In genomic region chr15:89286114-89286513, GRCm38 (mm10) we compare ENCODE assay signal across 23 mouse cellular contexts. TPM values are rescaled to one million over a fixed set of nuclear protein-coding genes. Genes with fewer than 3 reads are reported as not detected.
DNase-seq lines count a peak whose midpoint lies in the region; ATAC-seq and TF ChIP-seq lines count a peak whose summit lies in the region.
"Had no signal": no experiment of that assay in that cellular context is flagged by ENCODE, and none has a peak within 500 bp of the region (broad histone marks: within the 10 kb centered on the region; RNA-seq: fewer than 3 reads in every experiment).

No protein-coding gene starts in this region.

- no peak for ATAC-seq in forebrain, embryonic 15.5 days (replicated peaks)
- no peak for ATAC-seq in forebrain, embryonic 14.5 days
- peak; percentile 19; the same call in 1 of the 2 replicates for ATAC-seq in liver, embryonic 12.5 days
- ATAC-seq: intestine, postnatal 0 days; midbrain, embryonic 15.5 days had no signal

- H3K4me1 ChIP-seq in forebrain, embryonic 15.5 days: 0 out of 2 replicates have a peak, but pooled peaks cover 2% of the 10 kb centered on the region
- H3K4me1 ChIP-seq in forebrain, embryonic 14.5 days (ENCODE audit: control insufficient read depth, insufficient read depth, low read length): no peaks in the 10 kb centered on the region
- H3K4me1 ChIP-seq in thymus, adult 2 months (replicated peaks; ENCODE audit: control insufficient read depth, insufficient read depth, low read length): peaks cover 33% of the 10 kb centered on the region
- H3K4me1 ChIP-seq in liver, embryonic 12.5 days: peaks cover 42% of the 10 kb centered on the region
- H3K4me1 ChIP-seq: embryonic facial prominence, embryonic 12.5 days; hindbrain, embryonic 15.5 days; limb, embryonic 13.5 days; midbrain, embryonic 15.5 days had no signal

- H3K27ac ChIP-seq in forebrain, embryonic 15.5 days (replicated peaks): 0 out of 2 replicates have a peak overlapping the region, but pooled peaks have one; percentile 46
- H3K27ac ChIP-seq in forebrain, embryonic 14.5 days (ENCODE audit: low read depth, low read length): no peak overlapping the region
- H3K27ac ChIP-seq in thymus, adult 2 months (ENCODE audit: control insufficient read depth, insufficient read depth, low read length): no peak overlapping the region
- peak overlapping the region; percentile 89 for H3K27ac ChIP-seq in liver, embryonic 12.5 days
- H3K27ac ChIP-seq: embryonic facial prominence, embryonic 12.5 days; hindbrain, embryonic 15.5 days; limb, embryonic 13.5 days; midbrain, embryonic 15.5 days had no signal

- TF ChIP-seq POLR2A in thymus, adult 2 months (IDR thresholded peaks at IDR 0.05; ENCODE audit: control insufficient read depth, extremely low read depth, insufficient read depth, low read length, poor library complexity): no peak

- H3K27me3 ChIP-seq in forebrain, embryonic 15.5 days: no peaks in the 10 kb centered on the region
- no peaks in the 10 kb centered on the region for H3K27me3 ChIP-seq in forebrain, embryonic 14.5 days (replicated peaks; ENCODE audit: control insufficient read depth, insufficient read depth, low read length)
- no peaks in the 10 kb centered on the region for H3K27me3 ChIP-seq in thymus, adult 2 months (ENCODE audit: control insufficient read depth, insufficient read depth, low read length)
- no peaks in the 10 kb centered on the region for H3K27me3 ChIP-seq in liver, embryonic 12.5 days (replicated peaks)
- H3K27me3 ChIP-seq: embryonic facial prominence, embryonic 12.5 days; heart, embryonic 12.5 days; hindbrain, embryonic 15.5 days; limb, embryonic 13.5 days; midbrain, embryonic 15.5 days had no signal

- no peak overlapping the region for H3K4me3 ChIP-seq in forebrain, embryonic 15.5 days
- no peak overlapping the region for H3K4me3 ChIP-seq in forebrain, embryonic 14.5 days (ENCODE audit: low read depth, low read length)
- H3K4me3 ChIP-seq in thymus, adult 2 months (ENCODE audit: control insufficient read depth, insufficient read depth, low read length): no peak overlapping the region
- H3K4me3 ChIP-seq in liver, embryonic 12.5 days: peak overlapping the region; percentile 26
- H3K4me3 ChIP-seq: embryonic facial prominence, embryonic 12.5 days; heart, embryonic 12.5 days; hindbrain, embryonic 15.5 days; limb, embryonic 13.5 days; midbrain, embryonic 15.5 days had no signal

- H3K36me3 ChIP-seq in forebrain, embryonic 15.5 days: peaks cover 93% of the 10 kb centered on the region
- peaks cover 99% of the 10 kb centered on the region for H3K36me3 ChIP-seq in forebrain, embryonic 14.5 days (ENCODE audit: control insufficient read depth, insufficient read depth, low read length)
- H3K36me3 ChIP-seq in thymus, adult 2 months (ENCODE audit: control insufficient read depth, insufficient read depth, low read length): peaks cover 26% of the 10 kb centered on the region
- H3K36me3 ChIP-seq in liver, embryonic 12.5 days: peaks cover 96% of the 10 kb centered on the region

- no peak for TF ChIP-seq CTCF in thymus, adult 2 months (IDR thresholded peaks at IDR 0.05; ENCODE audit: borderline replicate concordance, control insufficient read depth, extremely low read depth, insufficient read depth, low read length, poor library complexity)

- H3K9ac ChIP-seq in forebrain, embryonic 15.5 days (replicated peaks): no peak overlapping the region
- H3K9ac ChIP-seq in forebrain, embryonic 14.5 days (ENCODE audit: low read length): no peak overlapping the region
- H3K9ac ChIP-seq in liver, embryonic 12.5 days: peak overlapping the region; percentile 62
- H3K9ac ChIP-seq: embryonic facial prominence, embryonic 12.5 days; heart, embryonic 12.5 days; hindbrain, embryonic 15.5 days; limb, embryonic 13.5 days; midbrain, embryonic 15.5 days had no signal

- no peak overlapping the region for H3K4me2 ChIP-seq in forebrain, embryonic 15.5 days (replicated peaks)
- H3K4me2 ChIP-seq in forebrain, embryonic 14.5 days (ENCODE audit: low read length): no peak overlapping the region
- peak overlapping the region; percentile 69 for H3K4me2 ChIP-seq in liver, embryonic 12.5 days
- H3K4me2 ChIP-seq: embryonic facial prominence, embryonic 12.5 days; heart, embryonic 12.5 days; hindbrain, embryonic 15.5 days; limb, embryonic 13.5 days; midbrain, embryonic 15.5 days had no signal

- no peaks in the 10 kb centered on the region for H3K9me3 ChIP-seq in forebrain, embryonic 15.5 days
- no peaks in the 10 kb centered on the region for H3K9me3 ChIP-seq in forebrain, embryonic 14.5 days (replicated peaks; ENCODE audit: control insufficient read depth, low read length)
- H3K9me3 ChIP-seq in liver, embryonic 12.5 days (replicated peaks): no peaks in the 10 kb centered on the region
- H3K9me3 ChIP-seq: embryonic facial prominence, embryonic 12.5 days; heart, embryonic 12.5 days; hindbrain, embryonic 15.5 days; limb, embryonic 13.5 days; midbrain, embryonic 15.5 days had no signal

- DNase-seq in forebrain, embryonic 14.5 days (ENCODE audit: low spot score): no peak
- peak; percentile 31 for DNase-seq in thymus, adult 2 months
- no peak for DNase-seq in thymus, postnatal 10 days (ENCODE audit: low spot score in 2 of 2)
- peak; percentile 36 for DNase-seq in thymus, postnatal 25 days
- no peak for DNase-seq in adrenal gland, adult 18-20 months (ENCODE audit: low spot score in 2 of 2)
- no peak for DNase-seq in gastrocnemius, postnatal 25 days
- DNase-seq: kidney, postnatal 10 days had no signal

- 81% methylated on average over 7 of the region's 7 CpGs for WGBS in forebrain, embryonic 15.5 days
- WGBS in forebrain, embryonic 14.5 days: 86% methylated on average over 7 of the region's 7 CpGs
- WGBS in thymus, adult 2 months: 50% methylated on average over 7 of the region's 7 CpGs
- 70% methylated on average over 7 of the region's 7 CpGs for WGBS in liver, embryonic 12.5 days (ENCODE audit: insufficient replicate concordance)

RNA-seq across cellular contexts. Expression of gene Sbf1, which starts 29.0 kb away (rescaled TPM):
- 79.0 and 83.4 TPM in 2 replicates for polyA plus RNA-seq in forebrain, embryonic 15.5 days (2015; fragmentation: Nextera tagmentation; extraction: Ambion mirVana)
- 61.8 and 82.8 TPM in 2 replicates for polyA plus RNA-seq in forebrain, embryonic 14.5 days (2014; fragmentation: Nextera tagmentation; extraction: Ambion mirVana)
- 899 TPM in 2 replicates for polyA plus RNA-seq in thymus, adult 2 months (2012; rRNA removed)
- polyA plus RNA-seq in liver, embryonic 12.5 days (2016; fragmentation: Nextera tagmentation; extraction: Ambion mirVana): 32.5 and 34.1 TPM in 2 replicates
- 10 to 100 TPM; 71.9 to 89.4 TPM for total RNA-seq in adrenal gland, adult 18-20 months (2021)
- total RNA-seq in gastrocnemius, postnatal 25 days (2021): 10 to 100 TPM; 48.1 to 61.0 TPM

RNA-seq across cellular contexts. Expression of gene Adm2, which starts 36.4 kb away (rescaled TPM):
- not detected in 2 replicates for polyA plus RNA-seq in forebrain, embryonic 15.5 days (2015; fragmentation: Nextera tagmentation; extraction: Ambion mirVana)
- polyA plus RNA-seq in forebrain, embryonic 14.5 days (2014; fragmentation: Nextera tagmentation; extraction: Ambion mirVana): not detected in 2 replicates
- polyA plus RNA-seq in thymus, adult 2 months (2012; rRNA removed): 4.4 and 5.3 TPM in 2 replicates
- 3.3 TPM in 2 replicates for polyA plus RNA-seq in liver, embryonic 12.5 days (2016; fragmentation: Nextera tagmentation; extraction: Ambion mirVana)
- total RNA-seq in adrenal gland, adult 18-20 months (2021): not detected
- not detected for total RNA-seq in gastrocnemius, postnatal 25 days (2021)
- total RNA-seq: gastrocnemius, postnatal 4 days; heart, postnatal 25 days; layer of hippocampus, adult 8-10 months; left cerebral cortex, adult 8-10 months; megakaryocyte, adult 5-6 weeks had no signal
- polyA plus RNA-seq: embryonic facial prominence, embryonic 12.5 days; hindbrain, embryonic 15.5 days; midbrain, embryonic 15.5 days; stomach, embryonic 14.5 days had no signal

RNA-seq across cellular contexts. Expression of gene Miox, which starts 48.1 kb away (rescaled TPM):
- polyA plus RNA-seq in forebrain, embryonic 15.5 days (2015; fragmentation: Nextera tagmentation; extraction: Ambion mirVana): not detected in 2 replicates
- polyA plus RNA-seq in forebrain, embryonic 14.5 days (2014; fragmentation: Nextera tagmentation; extraction: Ambion mirVana): not detected in 2 replicates
- polyA plus RNA-seq in thymus, adult 2 months (2012; rRNA removed): 0.82 and 2.7 TPM in 2 replicates
- polyA plus RNA-seq in liver, embryonic 12.5 days (2016; fragmentation: Nextera tagmentation; extraction: Ambion mirVana): 2.4 and 3.7 TPM in 2 replicates
- 1 to 10 TPM in 1 of 2 experiments, not detected in 1; 4.2 TPM for total RNA-seq in adrenal gland, adult 18-20 months (2021)
- not detected for total RNA-seq in gastrocnemius, postnatal 25 days (2021)
- total RNA-seq: gastrocnemius, postnatal 4 days; heart, postnatal 25 days; layer of hippocampus, adult 8-10 months; left cerebral cortex, adult 8-10 months; MEL had no signal
- polyA plus RNA-seq: embryonic facial prominence, embryonic 12.5 days; heart, embryonic 12.5 days; hindbrain, embryonic 15.5 days; intestine, postnatal 0 days; limb, embryonic 13.5 days; lung, embryonic 16.5 days; midbrain, embryonic 15.5 days; stomach, embryonic 14.5 days had no signal

Comparison
In these comparisons a context has a peak if more than half of its experiments do, and no peak if none do; other contexts are left out.
1. H3K27ac ChIP-seq: peak in forebrain, embryonic 15.5 days (single experiment) and liver, embryonic 12.5 days (single experiment); none in forebrain, embryonic 14.5 days (single experiment) and thymus, adult 2 months (single experiment).
2. DNase-seq: peak in thymus, adult 2 months (single experiment) and thymus, postnatal 25 days (single experiment); none in forebrain, embryonic 14.5 days (single experiment), thymus, postnatal 10 days (0 of 2), adrenal gland, adult 18-20 months (0 of 2) and gastrocnemius, postnatal 25 days (single experiment).
3. RNA of gene Sbf1, which starts 29.0 kb away (polyA plus RNA-seq): 899 TPM in thymus, adult 2 months; 79.0 to 83.4 TPM in forebrain, embryonic 15.5 days, 61.8 to 82.8 TPM in forebrain, embryonic 14.5 days and 32.5 to 34.1 TPM in liver, embryonic 12.5 days; every median in the first group is over 10 times any median in the second.